Mouse (Mus musculus) inflammation-experienced regulatory T-cells, adult 16 weeks (primary cell): ENCODE results near the gene Aes. TPM values are rescaled to one million over a fixed set of nuclear protein-coding genes. Genes with fewer than 3 reads are reported as not detected.

Experiments
- polyA plus RNA-seq: library from polyadenylated mRNA; unstranded; fragments of 100-300 nt; shearing (Covaris generic); gene quantifications from one replicate; pipeline ENCODE4 v1.2.1, GENCODE M21; 2017

Gene Aes
- polyA plus RNA-seq: 181 TPM

DNA sequence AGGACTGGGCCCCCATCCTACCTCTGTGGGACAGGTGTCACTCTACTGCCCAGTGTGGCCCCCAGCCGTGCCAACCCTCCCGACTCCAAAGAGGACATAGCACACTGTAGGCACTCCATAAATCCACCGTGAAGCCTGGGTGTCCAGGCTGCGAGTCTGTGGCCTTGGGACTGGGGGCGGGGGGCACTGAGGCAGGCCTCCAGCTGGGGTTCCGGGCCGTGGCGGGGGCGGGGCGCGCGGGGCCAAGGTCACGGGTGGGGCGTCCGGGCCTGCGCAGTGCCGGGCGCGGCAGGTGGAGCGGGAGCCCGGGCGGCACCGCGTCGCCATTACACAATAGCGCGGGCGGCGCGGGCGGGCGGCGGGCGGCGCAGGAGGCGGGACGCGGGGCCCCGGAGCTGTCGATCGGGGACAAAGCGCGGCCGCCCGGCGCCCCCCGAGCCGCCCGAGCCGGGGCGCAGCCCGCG, at the start of gene Aes:
TSS of gene Aes (plus strand) at position 326 of the 464 bp plus-strand sequence.

DNA sequence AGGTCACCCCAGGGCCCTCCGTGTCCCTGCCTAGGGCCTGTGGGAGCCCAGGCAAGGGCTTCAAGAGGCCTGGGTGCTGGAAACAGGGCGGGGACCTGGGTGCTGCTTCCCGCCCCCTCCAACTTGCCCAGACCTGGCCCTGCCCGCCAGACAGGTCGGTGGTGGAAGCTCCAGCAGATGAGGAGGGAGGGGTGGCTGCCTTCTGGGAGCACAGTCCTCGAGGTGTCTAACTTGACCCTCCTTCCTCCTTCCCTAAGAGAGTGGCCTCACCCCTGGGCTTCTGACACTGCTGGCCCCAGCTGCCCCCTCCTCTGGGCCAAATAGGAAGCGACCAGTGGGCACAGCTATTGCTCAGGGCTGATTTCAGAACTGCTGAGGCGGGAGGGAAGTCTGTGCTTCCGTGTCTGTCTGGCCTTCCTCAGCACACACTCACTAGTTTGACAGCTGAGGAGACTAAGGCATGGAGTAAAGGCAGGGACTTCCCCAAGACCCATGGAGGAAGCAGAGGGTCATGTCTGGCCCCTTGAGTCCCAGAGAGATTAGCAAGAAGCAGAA, 35.2 kb upstream of the Aes start, which contains the start of gene Gna15:
TSS of gene Gna15 (minus strand) at position 175 of the 555 bp plus-strand sequence.

DNA sequence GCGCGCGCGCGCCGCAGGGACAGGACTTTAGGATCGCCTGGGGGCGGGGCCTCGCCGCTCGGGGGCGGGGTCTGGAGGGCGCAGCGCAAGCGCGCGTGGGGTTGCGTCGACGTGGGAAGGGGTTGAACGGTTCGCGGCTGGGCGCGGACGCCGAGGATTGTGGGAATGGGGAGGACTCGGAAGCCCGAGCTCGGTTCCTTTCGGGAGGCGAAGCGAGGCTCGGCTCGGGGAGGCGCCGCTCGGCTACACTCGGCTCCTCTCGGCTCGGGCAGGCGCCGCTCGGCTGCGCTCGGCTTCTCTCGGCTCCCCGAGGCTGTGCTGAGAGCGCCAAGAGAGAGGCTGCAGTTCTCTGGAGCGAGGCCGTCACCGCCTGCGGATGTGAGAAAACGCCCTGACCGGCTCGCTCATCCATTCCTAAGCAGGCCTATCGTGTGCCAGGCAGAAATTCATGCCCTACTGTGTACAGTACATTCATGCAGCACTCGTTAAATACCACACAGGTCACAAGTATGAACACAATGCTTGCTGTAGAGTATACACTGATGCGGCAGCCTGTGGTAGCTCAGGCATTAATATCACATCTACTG, 14.0 kb upstream of the Aes start, which contains the start of gene Gna11:
TSS of gene Gna11 (minus strand) at position 30 of the 587 bp plus-strand sequence.

DNA sequence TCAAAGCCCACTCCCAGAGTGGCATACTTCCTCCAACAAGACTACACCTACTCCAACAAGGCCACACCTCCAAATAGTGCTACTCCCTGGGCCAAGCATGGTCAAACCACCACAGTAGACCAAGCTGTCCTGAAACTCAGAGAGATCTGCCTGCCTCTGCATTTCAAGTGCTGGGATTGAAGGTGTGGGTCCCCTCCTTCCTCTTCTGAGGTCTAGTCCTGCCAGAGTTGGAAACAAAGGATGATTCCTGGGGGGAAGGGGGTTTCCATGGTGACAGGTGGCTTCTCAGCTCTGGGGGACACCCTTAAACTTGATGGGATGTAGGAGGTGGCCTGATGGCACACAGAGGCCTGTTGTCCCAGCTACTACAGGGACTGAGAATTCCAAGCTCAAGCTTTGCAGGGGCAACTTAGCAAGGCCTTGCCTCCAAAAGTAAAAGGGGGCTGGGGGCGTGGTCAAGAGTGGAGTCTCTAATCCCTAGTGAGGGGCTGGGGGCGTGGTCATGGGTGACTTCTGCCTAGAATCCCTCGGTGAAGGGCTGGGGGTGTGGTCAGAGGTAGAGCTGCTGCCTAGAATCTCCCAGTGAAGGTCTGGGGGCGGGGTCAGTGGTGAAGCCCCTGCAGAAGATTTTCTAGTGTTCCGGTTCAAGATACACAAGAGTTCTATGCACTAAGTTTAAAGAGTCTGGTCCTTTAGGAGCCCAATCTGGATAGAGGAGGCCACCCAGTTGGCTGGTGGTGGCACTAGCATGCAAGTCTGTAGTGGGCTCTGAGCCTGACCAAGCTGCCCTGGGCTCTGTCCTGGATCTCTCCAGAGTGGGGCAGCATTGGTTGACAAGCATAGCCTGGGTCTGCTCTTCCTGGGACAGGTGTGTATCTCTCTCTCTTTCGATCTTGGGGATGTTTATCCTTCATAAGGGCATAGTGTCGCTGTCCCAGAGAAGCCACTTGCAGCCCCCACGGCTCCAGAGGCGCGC, 15.1 kb downstream of the Aes start, which contains the start of gene Tle2:
TSS of gene Tle2 (plus strand) at position 481 of the 976 bp plus-strand sequence.

GRCm38 (mm10) chr10:81600738-81601203, 41.5 kb downstream of the Aes start, which contains the start of gene Tle6:
TSS of gene Tle6 (minus strand) at chr10:81601073.

DNA sequence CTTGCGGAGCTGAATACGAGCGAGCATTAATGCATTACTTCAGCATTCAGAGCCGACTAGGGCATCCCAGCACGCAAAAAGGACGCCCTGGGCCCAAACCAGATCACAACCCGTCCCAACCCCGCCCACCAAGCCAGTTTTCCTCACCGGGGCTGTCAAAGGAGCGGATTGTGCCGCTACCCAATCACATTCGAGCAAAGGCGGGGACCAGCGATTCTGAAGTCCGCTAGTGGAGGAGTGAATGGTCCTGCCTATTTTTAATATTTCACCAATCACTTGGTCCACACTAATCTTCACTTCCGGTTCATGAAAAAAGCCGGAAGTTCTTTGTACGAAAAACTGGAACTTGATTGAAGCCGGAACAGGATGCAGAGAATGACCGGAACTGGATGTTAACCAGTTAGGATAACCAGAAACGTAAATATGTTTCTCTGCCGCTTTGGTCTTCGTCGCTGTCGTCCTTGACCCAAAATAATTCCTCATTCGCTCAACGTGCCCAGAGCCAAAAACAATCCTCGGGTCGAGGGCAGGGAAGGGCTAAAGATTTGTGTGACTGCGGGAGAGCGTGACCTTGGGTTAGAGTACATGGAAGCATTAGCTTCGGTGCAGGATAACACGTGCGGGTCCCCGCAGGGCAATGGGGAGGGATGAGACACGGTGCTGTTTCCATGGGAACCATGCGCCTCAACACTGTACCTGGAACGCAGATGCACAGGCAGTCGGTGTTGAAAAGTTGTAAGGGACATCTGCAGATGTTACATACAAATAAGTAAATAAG, 46.9 kb downstream of the Aes start, which contains the start of gene BC025920:
TSS of gene BC025920 (plus strand) at position 297 of the 778 bp plus-strand sequence.

Other genes starting within 250 kb of the Aes start
- gene Cactin, start 238.4 kb upstream of the Aes start, polyA plus RNA-seq: 39.4 TPM
- 67.8 TPM for gene Tbxa2r, start 230.8 kb upstream of the Aes start, polyA plus RNA-seq
- 0.16 TPM for gene Gipc3, start 216.2 kb upstream of the Aes start, polyA plus RNA-seq
- 36.0 TPM for gene Hmg20b, start 209.0 kb upstream of the Aes start, polyA plus RNA-seq
- gene Mfsd12, start 202.0 kb upstream of the Aes start, polyA plus RNA-seq: 1.9 TPM
- gene 4930404N11Rik, start 193.7 kb upstream of the Aes start, polyA plus RNA-seq: 1.8 TPM
- 27.4 TPM for gene Fzr1, start 181.0 kb upstream of the Aes start, polyA plus RNA-seq
- gene Dohh, start 175.1 kb upstream of the Aes start, polyA plus RNA-seq: 52.8 TPM
- gene Gm48551, start 175.0 kb upstream of the Aes start, polyA plus RNA-seq: 6.0 TPM
- gene Gm48552, start 170.5 kb upstream of the Aes start, polyA plus RNA-seq: 1.4 TPM
- 7.1 TPM for gene Smim24, start 166.4 kb upstream of the Aes start, polyA plus RNA-seq
- gene Nfic, start 103.9 kb upstream of the Aes start, polyA plus RNA-seq: 25.4 TPM
- 0.60 TPM for gene Celf5, start 76.8 kb upstream of the Aes start, polyA plus RNA-seq
- gene Ncln, start 63.1 kb upstream of the Aes start, polyA plus RNA-seq: 144 TPM
- 78.3 TPM for gene S1pr4, start 59.4 kb upstream of the Aes start, polyA plus RNA-seq
- 32.8 TPM for gene Gna15, start 35.3 kb upstream of the Aes start, polyA plus RNA-seq
- gene Gna11, start 14.3 kb upstream of the Aes start, polyA plus RNA-seq: 6.9 TPM
- gene Tle2, start 15.1 kb downstream of the Aes start, polyA plus RNA-seq: 3.9 TPM
- gene Tle6, start 41.6 kb downstream of the Aes start, polyA plus RNA-seq: 0.45 TPM
- gene BC025920, start 46.8 kb downstream of the Aes start, polyA plus RNA-seq: 2.6 TPM
- gene Sirt6, start 68.3 kb downstream of the Aes start, polyA plus RNA-seq: 19.8 TPM
- 0.63 TPM for gene Ankrd24, start 69.1 kb downstream of the Aes start, polyA plus RNA-seq
- gene Gm10778, start 89.6 kb downstream of the Aes start, polyA plus RNA-seq: 12.4 TPM
- 25.0 TPM for gene Zfp433, start 145.3 kb downstream of the Aes start, polyA plus RNA-seq
- gene Gm3055, start 211.7 kb downstream of the Aes start, polyA plus RNA-seq: 12.4 TPM